Mouse (Mus musculus): Measurements from ENCODE around the gene Umps.

The Umps gene

GRCm38 (mm10) chr16:33979855-33980254 is 13.0 kb upstream of the Umps start:
- in situ Hi-C loops (cut with MboI; ENCODE audit: low pct_unique_long_range_greater_than_20kb in 1 of 2, low sequenced_read_pairs in 2 of 2, unreplicated experiment in 1 of 2), result no loop called here

- in situ Hi-C loops (cut with MboI; ENCODE audit: low pct_unique_long_range_greater_than_20kb in 1 of 2, low sequenced_read_pairs in 2 of 2, unreplicated experiment in 1 of 2), result no loop called here
Measured at GRCm38 (mm10) chr16:33967283-33967640, 424 bp upstream of the Umps start.

- in situ Hi-C loops (cut with MboI; ENCODE audit: low pct_unique_long_range_greater_than_20kb in 1 of 2, low sequenced_read_pairs in 2 of 2, unreplicated experiment in 1 of 2), result no loop called here
Measured at GRCm38 (mm10) chr16:33965878-33966537, 830 bp downstream of the Umps start.

GRCm38 (mm10) chr16:33963509-33963908 is 3.3 kb downstream of the Umps start:
- in situ Hi-C loops (cut with MboI; ENCODE audit: low pct_unique_long_range_greater_than_20kb in 1 of 2, low sequenced_read_pairs in 2 of 2, unreplicated experiment in 1 of 2), result no loop called here

- in situ Hi-C loops (cut with MboI; ENCODE audit: low pct_unique_long_range_greater_than_20kb in 1 of 2, low sequenced_read_pairs in 2 of 2, unreplicated experiment in 1 of 2), result loop anchor here (5.0 kb wide), 1 partner anchor 132 kb away; no protein-coding TSS in a partner anchor
Measured at GRCm38 (mm10) chr16:33954793-33955192, 12.0 kb downstream of the Umps start.

- in situ Hi-C loops (cut with MboI; ENCODE audit: low pct_unique_long_range_greater_than_20kb in 1 of 2, low sequenced_read_pairs in 2 of 2, unreplicated experiment in 1 of 2), result loop anchor here in 1 of 2 experiments (5.0 kb wide), 1 partner anchor 131 kb away; no protein-coding TSS in a partner anchor
Measured at GRCm38 (mm10) chr16:33953008-33953407, 13.8 kb downstream of the Umps start.

GRCm38 (mm10) chr16:33950830-33951229 is 16.0 kb downstream of the Umps start:
- in situ Hi-C loops (cut with MboI; ENCODE audit: low pct_unique_long_range_greater_than_20kb in 1 of 2, low sequenced_read_pairs in 2 of 2, unreplicated experiment in 1 of 2), result loop anchor here in 1 of 2 experiments (5.0 kb wide), 1 partner anchor 129 kb away; no protein-coding TSS in a partner anchor

GRCm38 (mm10) chr16:33950386-33950785 is 16.5 kb downstream of the Umps start:
- in situ Hi-C loops (cut with MboI; ENCODE audit: low pct_unique_long_range_greater_than_20kb in 1 of 2, low sequenced_read_pairs in 2 of 2, unreplicated experiment in 1 of 2), result loop anchor here in 1 of 2 experiments (5.0 kb wide), 1 partner anchor 128 kb away; no protein-coding TSS in a partner anchor

GRCm38 (mm10) chr16:33947664-33948571 is 18.9 kb downstream of the Umps start:
- in situ Hi-C loops (cut with MboI; ENCODE audit: low pct_unique_long_range_greater_than_20kb in 1 of 2, low sequenced_read_pairs in 2 of 2, unreplicated experiment in 1 of 2), result no loop called here

- in situ Hi-C loops (cut with MboI; ENCODE audit: low pct_unique_long_range_greater_than_20kb in 1 of 2, low sequenced_read_pairs in 2 of 2, unreplicated experiment in 1 of 2), result no loop called here
Measured at GRCm38 (mm10) chr16:33946021-33946420, 20.8 kb downstream of the Umps start.

GRCm38 (mm10) chr16:33944772-33945171 is 22.1 kb downstream of the Umps start:
- in situ Hi-C loops (cut with MboI; ENCODE audit: low pct_unique_long_range_greater_than_20kb in 1 of 2, low sequenced_read_pairs in 2 of 2, unreplicated experiment in 1 of 2), result no loop called here

GRCm38 (mm10) chr16:33944126-33944525 is 22.7 kb downstream of the Umps start:
- in situ Hi-C loops (cut with MboI; ENCODE audit: low pct_unique_long_range_greater_than_20kb in 1 of 2, low sequenced_read_pairs in 2 of 2, unreplicated experiment in 1 of 2), result no loop called here

- in situ Hi-C loops (cut with MboI; ENCODE audit: low pct_unique_long_range_greater_than_20kb in 1 of 2, low sequenced_read_pairs in 2 of 2, unreplicated experiment in 1 of 2), result no loop called here
Measured at GRCm38 (mm10) chr16:33943388-33943787, 23.4 kb downstream of the Umps start.

- in situ Hi-C loops (cut with MboI; ENCODE audit: low pct_unique_long_range_greater_than_20kb in 1 of 2, low sequenced_read_pairs in 2 of 2, unreplicated experiment in 1 of 2), result no loop called here
Measured at GRCm38 (mm10) chr16:33942341-33942740, 24.5 kb downstream of the Umps start.

- in situ Hi-C loops (cut with MboI; ENCODE audit: low pct_unique_long_range_greater_than_20kb in 1 of 2, low sequenced_read_pairs in 2 of 2, unreplicated experiment in 1 of 2), result no loop called here
Measured at GRCm38 (mm10) chr16:33941271-33941781, 25.5 kb downstream of the Umps start.

GRCm38 (mm10) chr16:33940095-33940494 is 26.7 kb downstream of the Umps start:
- in situ Hi-C loops (cut with MboI; ENCODE audit: low pct_unique_long_range_greater_than_20kb in 1 of 2, low sequenced_read_pairs in 2 of 2, unreplicated experiment in 1 of 2), result no loop called here

GRCm38 (mm10) chr16:33939636-33940035 is 27.2 kb downstream of the Umps start:
- in situ Hi-C loops (cut with MboI; ENCODE audit: low pct_unique_long_range_greater_than_20kb in 1 of 2, low sequenced_read_pairs in 2 of 2, unreplicated experiment in 1 of 2), result no loop called here

GRCm38 (mm10) chr16:33939133-33939531 is 27.7 kb downstream of the Umps start:
- in situ Hi-C loops (cut with MboI; ENCODE audit: low pct_unique_long_range_greater_than_20kb in 1 of 2, low sequenced_read_pairs in 2 of 2, unreplicated experiment in 1 of 2), result no loop called here

All from mouse embryonic stem cell (cell line).